11 mouse cellular contexts compared by ENCODE assay signal in the genomic region with DNA sequence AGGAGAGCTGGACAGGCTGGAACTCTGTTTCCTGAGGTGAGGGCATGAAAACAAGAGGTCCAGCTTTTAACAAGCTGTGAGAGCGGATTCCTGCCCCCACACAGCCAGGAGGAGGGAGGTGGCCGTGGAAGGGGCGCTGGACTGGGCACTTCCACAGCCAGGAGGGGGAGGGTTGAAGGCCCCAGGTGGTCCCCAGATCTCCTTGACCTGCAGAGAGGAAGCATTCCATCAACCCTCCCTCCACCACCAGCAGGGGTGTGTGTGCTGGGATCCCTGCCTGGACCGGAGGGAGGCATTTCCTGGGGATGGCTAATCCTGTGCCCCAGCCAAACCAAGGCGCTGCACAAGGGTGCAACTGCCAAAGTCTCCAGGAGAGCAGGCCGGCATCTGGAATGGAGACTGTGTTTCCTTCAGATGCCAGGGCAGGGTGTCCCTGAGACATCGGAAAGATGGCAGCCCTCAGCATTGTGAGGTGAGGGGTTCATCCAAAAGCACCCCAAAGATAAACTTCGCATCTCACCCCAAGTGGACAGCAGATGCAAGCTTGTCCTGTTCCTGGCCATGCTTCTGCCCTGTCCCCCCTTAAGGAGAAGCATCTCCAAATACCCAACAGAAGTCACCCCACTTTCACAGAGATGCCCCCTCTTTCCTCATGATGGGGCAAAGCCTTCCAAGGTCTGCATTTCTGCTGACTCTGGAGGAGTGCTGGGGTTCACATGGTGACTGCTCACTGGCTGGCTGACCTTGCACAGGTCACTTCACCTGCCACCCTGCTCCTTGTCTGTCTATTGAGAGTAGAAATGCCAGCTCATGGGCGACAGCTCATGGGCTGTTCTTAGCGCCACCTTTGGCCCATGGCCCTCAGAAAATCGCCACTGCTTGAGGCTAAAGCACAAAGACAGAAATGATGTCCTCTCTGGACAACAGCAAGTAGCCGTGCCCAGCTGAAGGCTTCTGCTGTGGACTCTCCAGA. TPM values are rescaled to one million over a fixed set of nuclear protein-coding genes. Genes with fewer than 3 reads are reported as not detected.
DNase-seq lines count a peak whose midpoint lies in the region; ATAC-seq and TF ChIP-seq lines count a peak whose summit lies in the region.
"Had no signal": no experiment of that assay in that cellular context is flagged by ENCODE, and none has a peak within 500 bp of the region (broad histone marks: within the 10 kb centered on the region; RNA-seq: fewer than 3 reads in every experiment).

Gene Msmp, minus strand, starts transcription at position 51 of the 973 bp plus-strand sequence.

- TF ChIP-seq CTCF in kidney, adult 2 months (conservative IDR thresholded peaks at IDR 0.05; ENCODE audit: insufficient read depth, insufficient read length, low read depth, low read length) = no peak

- no peak within 1 kb of the TSS for H3K4me3 ChIP-seq in liver, embryonic 13.5 days (replicated peaks)
- H3K4me3 ChIP-seq in liver, embryonic 12.5 days = no peak within 1 kb of the TSS
- H3K4me3 ChIP-seq in kidney, adult 2 months (ENCODE audit: insufficient read depth, low read depth, low read length) = no peak within 1 kb of the TSS
- no peak within 1 kb of the TSS for H3K4me3 ChIP-seq in limb, embryonic 11.5 days (ENCODE audit: low read depth, low read length)
- H3K4me3 ChIP-seq: limb, embryonic 15.5 days had no signal

- H3K4me2 ChIP-seq in liver, embryonic 13.5 days = no peak within 1 kb of the TSS
- H3K4me2 ChIP-seq in liver, embryonic 12.5 days = no peak within 1 kb of the TSS
- no peak within 1 kb of the TSS for H3K4me2 ChIP-seq in limb, embryonic 11.5 days (ENCODE audit: low read depth, severe bottlenecking)
- H3K4me2 ChIP-seq: limb, embryonic 15.5 days had no signal

- no peaks in the 10 kb centered on the region for H3K27me3 ChIP-seq in liver, embryonic 13.5 days
- H3K27me3 ChIP-seq in liver, embryonic 12.5 days (replicated peaks) = 0 out of 2 replicates have a peak, but pooled peaks cover 3% of the 10 kb centered on the region
- no peaks in the 10 kb centered on the region for H3K27me3 ChIP-seq in kidney, adult 2 months (replicated peaks; ENCODE audit: control insufficient read depth, insufficient read depth, low read length)
- no peaks in the 10 kb centered on the region for H3K27me3 ChIP-seq in limb, embryonic 11.5 days (ENCODE audit: control insufficient read depth, insufficient read depth, low read length)
- H3K27me3 ChIP-seq: limb, embryonic 15.5 days had no signal

- peak; percentile 97 for DNase-seq in heart, adult 11 months
- DNase-seq in heart, postnatal 4 days = no peak
- DNase-seq in liver, embryonic 13.5 days = no peak
- DNase-seq in kidney, adult 2 months = peak; percentile 79
- no peak for DNase-seq in limb, embryonic 11.5 days (ENCODE audit: low spot score)
- DNase-seq in urinary bladder, adult 2 months (ENCODE audit: low spot score) = no peak

- H3K36me3 ChIP-seq in liver, embryonic 13.5 days = peaks cover 42% of the 10 kb centered on the region
- H3K36me3 ChIP-seq in liver, embryonic 12.5 days = peaks cover 48% of the 10 kb centered on the region
- H3K36me3 ChIP-seq in kidney, adult 2 months (ENCODE audit: control insufficient read depth, insufficient read depth, low read length) = 0 out of 2 replicates have a peak, but pooled peaks cover 1% of the 10 kb centered on the region
- H3K36me3 ChIP-seq in limb, embryonic 11.5 days (ENCODE audit: control insufficient read depth, insufficient read depth, low read length) = peaks cover 18% of the 10 kb centered on the region

- ATAC-seq in liver, embryonic 13.5 days (ENCODE audit: low read depth) = no peak
- ATAC-seq in liver, embryonic 12.5 days = no peak
- ATAC-seq in limb, embryonic 11.5 days (ENCODE audit: insufficient number of reproducible peaks, low FRiP score, low TSS enrichment, low read depth) = no peak
- ATAC-seq: intestine, postnatal 0 days had no signal

- H3K9me3 ChIP-seq in liver, embryonic 13.5 days (replicated peaks) = no peaks in the 10 kb centered on the region
- no peaks in the 10 kb centered on the region for H3K9me3 ChIP-seq in liver, embryonic 12.5 days (replicated peaks)
- no peaks in the 10 kb centered on the region for H3K9me3 ChIP-seq in limb, embryonic 11.5 days (ENCODE audit: control insufficient read depth, low read length)
- H3K9me3 ChIP-seq: limb, embryonic 15.5 days had no signal

- no peak within 1 kb of the TSS for H3K9ac ChIP-seq in liver, embryonic 13.5 days
- H3K9ac ChIP-seq in liver, embryonic 12.5 days = no peak within 1 kb of the TSS
- H3K9ac ChIP-seq in limb, embryonic 11.5 days (ENCODE audit: low read length) = 0 out of 2 replicates have a peak within 1 kb of the TSS, but pooled peaks have one; percentile 12
- H3K9ac ChIP-seq: limb, embryonic 15.5 days had no signal

- peak within 1 kb of the TSS; percentile 16; the same call in 1 of the 2 replicates for H3K27ac ChIP-seq in liver, embryonic 13.5 days
- H3K27ac ChIP-seq in liver, embryonic 12.5 days = no peak within 1 kb of the TSS
- H3K27ac ChIP-seq in kidney, adult 2 months (ENCODE audit: insufficient read depth, low read depth, low read length) = peak within 1 kb of the TSS; percentile 27; the same call in 1 of the 2 replicates
- H3K27ac ChIP-seq in limb, embryonic 11.5 days (replicated peaks; ENCODE audit: low read depth, low read length) = no peak within 1 kb of the TSS
- H3K27ac ChIP-seq: limb, embryonic 15.5 days had no signal

- H3K4me1 ChIP-seq in liver, embryonic 13.5 days (replicated peaks) = peaks cover 36% of the 10 kb centered on the region
- peaks cover 48% of the 10 kb centered on the region for H3K4me1 ChIP-seq in liver, embryonic 12.5 days
- H3K4me1 ChIP-seq in kidney, adult 2 months (ENCODE audit: control insufficient read depth, insufficient read depth, low read length) = peaks cover 22% of the 10 kb centered on the region
- H3K4me1 ChIP-seq in limb, embryonic 11.5 days (ENCODE audit: control insufficient read depth, insufficient read depth, low read length) = peaks cover 10% of the 10 kb centered on the region; the same call in 1 of the 2 replicates

- TF ChIP-seq POLR2A in kidney, adult 2 months (IDR thresholded peaks at IDR 0.05; ENCODE audit: low read depth, low read length) = no peak

- 72% methylated on average over 12 of the region's 12 CpGs for WGBS in liver, embryonic 13.5 days (ENCODE audit: insufficient replicate concordance)
- WGBS in liver, embryonic 12.5 days (ENCODE audit: insufficient replicate concordance) = 73% methylated on average over 12 of the region's 12 CpGs
- WGBS in kidney, adult 2 months = 51% methylated on average over 12 of the region's 12 CpGs
- 66% methylated on average over 12 of the region's 12 CpGs for WGBS in limb, embryonic 11.5 days

RNA-seq across cellular contexts. Expression of gene Msmp, which starts in this region (rescaled TPM):
- under 1 TPM in 1 of 2 experiments, not detected in 1; 0.52 TPM for total RNA-seq in heart, postnatal 4 days (2021)
- polyA plus RNA-seq in liver, embryonic 13.5 days (2015; fragmentation: Nextera tagmentation; extraction: Ambion mirVana) = 0.60 TPM in 1 of 2 replicates, not detected in the other
- 1.1 TPM in 1 of 2 replicates, not detected in the other for polyA plus RNA-seq in liver, embryonic 12.5 days (2016; fragmentation: Nextera tagmentation; extraction: Ambion mirVana)
- 2.9 and 4.7 TPM in 2 replicates for polyA plus RNA-seq in kidney, adult 2 months (2012; rRNA removed)
- 2.3 TPM in 1 of 2 replicates, not detected in the other for polyA plus RNA-seq in limb, embryonic 11.5 days (2014; fragmentation: Nextera tagmentation; extraction: Ambion mirVana)
- 0.44 TPM in 1 of 2 replicates, not detected in the other for polyA plus RNA-seq in urinary bladder, adult 2 months (2012; rRNA removed)
- total RNA-seq: megakaryocyte, adult 5-6 weeks had no signal
- polyA plus RNA-seq: frontal cortex, adult 2 months; intestine, postnatal 0 days had no signal

Comparison
In these comparisons a context has a peak if more than half of its experiments do, and no peak if none do; other contexts are left out.
1. DNase-seq: peak in heart, adult 11 months (single experiment) and kidney, adult 2 months (single experiment); none in heart, postnatal 4 days (single experiment), liver, embryonic 13.5 days (single experiment), limb, embryonic 11.5 days (single experiment) and urinary bladder, adult 2 months (single experiment).
2. H3K27ac ChIP-seq: peak in liver, embryonic 13.5 days (single experiment) and kidney, adult 2 months (single experiment); none in liver, embryonic 12.5 days (single experiment) and limb, embryonic 11.5 days (single experiment).